Mouse (Mus musculus) small intestine, adult 2 months (tissue): Measurements from ENCODE around the gene Armc7. TPM values are rescaled to one million over a fixed set of nuclear protein-coding genes. Genes with fewer than 3 reads are reported as not detected.

Experiments used
- H3K27ac ChIP-seq: fragments of 200-500 bp; 2 replicates; pipeline ENCODE4 v1.5.1; 2012; ENCODE audit warnings: low read depth, low read length, control low read depth, inconsistent platforms; ENCODE audit not compliant: insufficient read depth
- H3K27me3 ChIP-seq: fragments of 200-500 bp; 2 replicates; pipeline ENCODE4 v1.6.1; 2012; ENCODE audit warnings: mild to moderate bottlenecking, moderate library complexity, low read length, inconsistent platforms; ENCODE audit not compliant: control insufficient read depth, insufficient read depth
- H3K36me3 ChIP-seq: fragments of 200-500 bp; 2 replicates; pipeline ENCODE4 v1.6.1; 2012; ENCODE audit warnings: mild to moderate bottlenecking, low read length, control low read depth, inconsistent platforms; ENCODE audit not compliant: control insufficient read depth, insufficient read depth
- H3K4me1 ChIP-seq: fragments of 200-500 bp; 2 replicates; pipeline ENCODE4 v1.6.1; 2012; ENCODE audit warnings: low read length, inconsistent platforms, mixed read lengths; ENCODE audit not compliant: control insufficient read depth, insufficient read depth, insufficient read length
- H3K4me3 ChIP-seq: fragments of 200-500 bp; 2 replicates; pipeline ENCODE4 v1.5.1; 2012; ENCODE audit warnings: low read depth, mild to moderate bottlenecking, control low read depth, inconsistent platforms, low read length, moderate library complexity
- CTCF ChIP-seq: fragments of 200-500 bp; IDR thresholded peaks from 2 replicates; pipeline ENCODE4 v1.5.1; 2012; ENCODE audit warnings: low read depth, mild to moderate bottlenecking, control low read depth, inconsistent platforms, low read length, moderate library complexity, mixed read lengths; ENCODE audit not compliant: insufficient replicate concordance, insufficient read length; ENCODE audit errors: extremely low read depth
- POLR2A ChIP-seq: fragments of 200-500 bp; IDR thresholded peaks from 2 replicates; pipeline ENCODE4 v1.6.1; 2012; ENCODE audit warnings: low read depth, mild to moderate bottlenecking, control low read depth, inconsistent platforms, low read length, moderate library complexity
- WGBS: fragments of 180-500 bp; shearing (Covaris S2); methylation state at CpG from one replicate; pipeline ENCODE4 v1.1.7; 2018; 5-methylcytosine and 5-hydroxymethylcytosine counted together
- polyA plus RNA-seq: library from polyadenylated mRNA; depleted of rRNA; stranded (reverse); fragments of >200 nt; gene quantifications from 2 replicates; pipeline ENCODE4 v1.2.3, GENCODE M21; 2012

Gene Armc7
- polyA plus RNA-seq, 1 experiment: 16.3 TPM

DNA sequence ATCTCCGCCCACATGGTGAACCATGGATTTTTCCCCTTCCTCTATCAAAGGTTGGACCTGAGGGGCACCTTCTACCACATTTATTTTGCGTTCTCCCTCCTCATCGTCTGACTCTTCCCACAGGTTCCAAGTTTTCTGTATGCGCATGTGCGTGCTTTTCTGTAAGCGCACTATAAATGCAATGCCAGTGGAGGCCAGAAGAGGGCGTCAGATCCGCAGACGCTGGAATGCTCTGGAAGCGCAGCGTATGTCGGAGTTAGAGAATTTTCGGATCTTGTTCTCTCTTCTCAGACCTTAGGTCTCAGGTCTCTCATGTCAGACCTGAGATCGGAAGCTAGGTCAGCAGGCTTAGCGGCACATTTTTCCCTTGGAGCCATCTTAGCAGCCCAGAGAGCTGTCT lies 19.8 kb upstream of the Armc7 start:
- 87% methylated on average over 15 of the region's 15 CpGs for WGBS

GRCm38 (mm10) chr11:115456182-115456581 lies 19.3 kb upstream of the Armc7 start:
- no peaks in the 10 kb centered on the region for H3K27me3 ChIP-seq
- H3K4me3 ChIP-seq: no peak overlapping the region
- H3K27ac ChIP-seq: peak overlapping the region; percentile 97
- no peaks in the 10 kb centered on the region for H3K36me3 ChIP-seq
- TF ChIP-seq CTCF (no peak), POLR2A (no peak)
- H3K4me1 ChIP-seq: peaks cover 46% of the 10 kb centered on the region
- WGBS: 28% methylated on average over 5 of the region's 5 CpGs

More for the DNA sequence above, 19.8 kb upstream of the Armc7 start:
- Histone ChIP-seq H3K4me3 (no peak overlapping the region), H3K36me3 (no peaks in the 10 kb centered on the region), H3K27ac (peak overlapping the region; percentile 83), H3K4me1 (peaks cover 49% of the 10 kb centered on the region), H3K27me3 (no peaks in the 10 kb centered on the region)
- TF ChIP-seq CTCF (peak; percentile 55; the same call in 1 of the 2 replicates), POLR2A (no peak)

DNA sequence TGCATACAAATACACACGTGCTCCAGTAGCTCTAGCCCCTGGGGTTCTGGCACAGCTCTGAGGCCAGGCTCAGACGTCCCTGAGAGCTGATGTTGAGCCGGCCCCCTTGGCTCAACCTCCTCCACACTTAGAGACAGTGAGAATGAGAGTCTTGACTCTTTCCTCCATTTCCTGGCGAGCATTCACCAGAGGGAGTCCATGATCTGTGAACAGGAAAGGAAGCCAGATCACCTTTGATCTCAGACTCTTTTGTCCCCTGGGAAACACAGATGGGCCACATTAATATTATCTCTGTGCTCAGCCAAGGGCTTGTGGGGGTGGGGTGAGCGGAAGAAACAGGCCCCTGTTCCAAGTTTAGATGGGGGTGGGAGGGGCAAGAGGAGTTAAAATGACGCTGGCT lies 18.1 kb upstream of the Armc7 start:
- Histone ChIP-seq H3K36me3 (no peaks in the 10 kb centered on the region), H3K27me3 (no peaks in the 10 kb centered on the region), H3K27ac (peak overlapping the region; percentile 97), H3K4me3 (no peak overlapping the region), H3K4me1 (peaks cover 35% of the 10 kb centered on the region)
- no peak for TF ChIP-seq CTCF
- TF ChIP-seq POLR2A: no peak
- WGBS: 18% methylated on average over 6 of the region's 6 CpGs

- no peak for TF ChIP-seq CTCF
- TF ChIP-seq POLR2A: no peak
- no peaks in the 10 kb centered on the region for H3K27me3 ChIP-seq
- H3K27ac ChIP-seq: no peak overlapping the region
- no peak overlapping the region for H3K4me3 ChIP-seq
- peaks cover 11% of the 10 kb centered on the region for H3K36me3 ChIP-seq
- H3K4me1 ChIP-seq: peaks cover 33% of the 10 kb centered on the region
- WGBS: 78% methylated on average over 8 of the region's 8 CpGs
Measured at GRCm38 (mm10) chr11:115460976-115461375, 14.5 kb upstream of the Armc7 start.

GRCm38 (mm10) chr11:115461846-115462242 lies 13.6 kb upstream of the Armc7 start:
- WGBS: 27% methylated on average over 5 of the region's 5 CpGs
- Histone ChIP-seq H3K4me1 (peaks cover 28% of the 10 kb centered on the region), H3K4me3 (peak overlapping the region; percentile 77), H3K27ac (peak overlapping the region; percentile 97), H3K36me3 (peaks cover 17% of the 10 kb centered on the region), H3K27me3 (no peaks in the 10 kb centered on the region)
- TF ChIP-seq POLR2A (no peak), CTCF (no peak)

- TF ChIP-seq POLR2A (peak; percentile 91), CTCF (no peak)
- Histone ChIP-seq H3K27ac (peak within 1 kb of the TSS; percentile 97), H3K4me3 (peak within 1 kb of the TSS; percentile 77), H3K4me1 (peaks cover 23% of the 10 kb centered on the region), H3K36me3 (peaks cover 20% of the 10 kb centered on the region), H3K27me3 (no peaks in the 10 kb centered on the region)
- WGBS: 26% methylated on average over 16 of the region's 16 CpGs
Measured at GRCm38 (mm10) chr11:115462243-115462891, 13.1 kb upstream of the Armc7 start, which contains the start of gene Slc16a5. Gene Slc16a5 (plus strand): TSS chr11:115462474.

GRCm38 (mm10) chr11:115463397-115463796 lies 12.1 kb upstream of the Armc7 start:
- Histone ChIP-seq H3K27ac (peak overlapping the region; percentile 97), H3K4me1 (peaks cover 16% of the 10 kb centered on the region), H3K4me3 (peak overlapping the region; percentile 77), H3K27me3 (no peaks in the 10 kb centered on the region), H3K36me3 (peaks cover 23% of the 10 kb centered on the region)
- TF ChIP-seq CTCF (no peak), POLR2A (peak; percentile 94)
- WGBS: 20% methylated on average over 11 of the region's 11 CpGs
